Mouse (Mus musculus) lung, postnatal 10 days (tissue): Measurements from ENCODE around the gene Ccdc187.
A peak's percentile ranks its signal among the peaks of the same experiment; 100 is the strongest.

Experiments used
- DNase-seq: peaks from one replicate; pipeline ENCODE4 v3.0.0; 2021

Gene Ccdc187

DNA sequence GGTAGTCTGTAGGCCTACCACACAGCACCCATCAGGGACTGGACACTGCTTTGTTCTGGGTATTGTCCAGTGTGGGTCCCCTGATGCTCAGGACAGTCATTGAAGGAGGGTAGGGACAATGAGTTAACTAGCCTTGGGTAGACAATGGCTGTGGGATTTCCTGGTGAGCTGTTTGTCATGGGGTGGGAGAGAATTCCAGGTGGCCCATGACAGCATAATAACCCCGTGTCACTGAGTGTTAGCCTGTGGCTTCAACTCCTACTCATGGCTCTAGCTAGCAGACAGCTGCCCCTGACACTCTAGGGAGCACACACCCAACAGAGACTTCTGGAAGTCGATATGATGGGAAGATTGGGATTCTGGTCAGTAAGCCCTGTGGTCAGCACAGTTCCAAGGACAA lies at the start of gene Ccdc187:
TSS of gene Ccdc187 (minus strand) at position 101 of the 400 bp plus-strand sequence.
- no peak for DNase-seq

DNA sequence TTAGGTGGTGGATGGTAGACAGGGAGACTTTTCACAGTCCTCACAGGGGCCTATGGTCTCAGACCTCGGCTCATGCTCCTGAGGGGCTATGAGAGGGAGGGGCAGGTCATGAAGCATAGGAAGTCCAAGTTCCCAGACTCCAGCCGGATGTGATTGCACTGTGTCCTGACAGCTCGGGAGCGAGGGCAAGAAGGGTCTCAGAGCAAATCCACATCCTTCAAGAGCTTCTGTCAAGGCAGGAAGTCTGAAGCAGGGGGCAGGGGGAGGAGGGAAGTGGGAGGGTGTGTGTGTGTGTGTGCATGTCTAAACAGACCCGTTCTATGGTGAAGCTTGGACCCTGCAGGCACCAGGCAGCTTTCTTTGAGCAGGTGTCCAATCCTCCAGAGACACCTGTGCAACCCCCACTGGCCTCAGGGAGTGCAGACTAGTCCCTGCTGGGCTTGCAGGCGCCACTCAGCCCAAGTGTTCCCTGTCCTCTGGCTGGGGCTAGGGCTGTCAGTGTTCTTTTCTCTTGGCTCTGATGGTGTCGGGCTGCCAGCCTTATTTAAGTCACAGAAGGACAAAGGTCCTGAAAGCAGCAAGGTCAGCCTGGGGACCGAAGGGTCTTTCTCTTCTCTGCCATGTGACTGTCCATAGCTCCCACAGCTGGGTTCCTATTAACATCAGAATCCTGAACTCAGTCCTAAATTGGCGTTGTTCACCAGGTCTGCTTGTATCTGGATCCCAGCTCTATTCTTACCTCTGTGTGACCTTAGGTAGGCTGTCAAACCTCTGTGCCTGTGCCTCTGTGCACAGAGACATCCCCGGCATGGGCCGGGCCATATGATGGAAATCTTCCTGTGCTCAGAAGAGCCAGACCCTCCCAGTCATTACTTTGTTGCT lies 48.5 kb upstream of the Ccdc187 start:
- DNase-seq = peak; percentile 81

DNA sequence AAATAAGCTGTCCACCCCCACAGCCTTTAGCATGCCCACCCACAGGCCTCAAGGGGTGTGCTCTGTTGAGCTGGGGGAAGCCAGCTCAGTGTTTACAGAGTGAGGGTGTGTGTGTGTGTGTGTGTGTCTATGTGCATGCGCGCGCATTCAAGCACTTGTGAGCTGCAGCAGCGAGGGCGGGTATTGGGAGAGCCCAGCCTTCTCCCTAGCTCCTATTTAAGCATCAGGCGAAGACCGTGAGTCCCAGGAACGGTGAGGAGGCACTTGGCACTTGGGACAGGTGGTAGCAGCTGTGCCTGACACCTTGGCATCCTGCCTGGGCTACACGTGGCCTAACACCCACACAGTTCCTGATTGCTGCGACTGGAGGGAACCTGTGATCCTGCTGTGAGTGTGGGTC lies 47.7 kb upstream of the Ccdc187 start:
- peak; percentile 86 for DNase-seq

- DNase-seq = peak; percentile 38
Observed at GRCm38 (mm10) chr2:26341510-26341981, 47.2 kb upstream of the Ccdc187 start.

GRCm38 (mm10) chr2:26339204-26339551 lies 44.8 kb upstream of the Ccdc187 start:
- no peak for DNase-seq

- DNase-seq = no peak
Observed at GRCm38 (mm10) chr2:26338302-26339203, 44.2 kb upstream of the Ccdc187 start.

DNA sequence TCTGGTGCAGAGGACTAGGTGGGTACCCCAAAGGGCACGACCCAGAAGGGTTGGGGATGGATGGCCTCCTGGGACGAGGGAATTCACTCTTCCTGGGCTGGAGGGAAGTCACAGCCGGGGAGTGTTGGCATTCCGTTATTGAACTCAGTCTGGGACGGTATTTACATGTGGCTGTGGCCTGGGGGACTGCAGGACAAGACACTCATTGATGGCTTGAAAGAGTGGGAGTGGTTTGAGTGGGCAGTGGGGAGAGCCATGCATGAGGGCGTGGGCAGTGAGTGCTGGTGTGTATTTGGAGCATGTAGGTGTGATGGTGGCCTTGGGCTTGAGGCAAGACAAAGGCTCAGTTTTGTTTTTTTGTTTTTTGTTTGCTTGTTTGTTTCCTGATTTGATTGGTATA lies 36.3 kb upstream of the Ccdc187 start:
- no peak for DNase-seq

- DNase-seq = no peak
Observed at GRCm38 (mm10) chr2:26330056-26330468, 35.7 kb upstream of the Ccdc187 start.

- no peak for DNase-seq
Observed at GRCm38 (mm10) chr2:26329402-26329801, 35.0 kb upstream of the Ccdc187 start.

GRCm38 (mm10) chr2:26327852-26328251 lies 33.5 kb upstream of the Ccdc187 start:
- peak; percentile 62 for DNase-seq

DNA sequence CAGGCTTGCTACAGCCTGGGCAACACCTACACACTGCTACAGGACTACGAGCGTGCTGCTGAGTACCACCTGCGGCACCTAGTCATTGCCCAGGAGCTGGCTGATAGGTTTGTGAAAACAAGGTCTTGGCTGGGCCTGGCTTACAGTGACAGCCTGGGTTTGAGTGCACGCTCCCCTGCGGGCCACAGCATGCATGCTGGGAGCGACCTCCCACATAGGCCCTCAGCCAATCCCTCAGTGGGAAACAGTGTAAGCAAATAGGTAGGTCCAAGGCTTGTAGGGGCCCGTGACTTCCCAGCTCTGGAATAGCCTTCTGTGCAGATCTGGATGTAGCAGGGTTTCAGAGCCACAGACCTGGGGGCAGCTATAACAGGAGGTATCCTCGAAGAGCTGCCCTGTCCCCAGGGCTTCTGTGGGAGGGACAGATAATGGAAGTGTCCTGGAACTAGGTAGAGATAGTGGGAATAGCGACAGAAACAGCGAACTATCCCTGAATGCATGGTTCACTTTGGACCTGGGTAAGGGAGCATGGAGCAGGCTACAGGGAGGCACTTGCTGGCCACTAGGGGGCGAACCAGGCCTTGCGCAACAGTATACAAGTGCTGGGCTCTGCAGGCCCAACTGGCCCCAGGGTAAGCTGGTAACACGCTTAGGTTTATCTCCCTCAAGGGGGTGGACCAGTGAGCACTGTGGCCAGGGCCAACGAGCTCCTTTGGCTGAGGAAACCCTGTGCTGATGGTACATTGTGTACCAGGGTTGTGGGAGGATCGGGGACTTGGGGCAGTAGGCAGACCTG lies 31.2 kb upstream of the Ccdc187 start:
- DNase-seq = peak; percentile 78

GRCm38 (mm10) chr2:26324917-26325316 lies 30.6 kb upstream of the Ccdc187 start:
- DNase-seq = peak; percentile 53

DNA sequence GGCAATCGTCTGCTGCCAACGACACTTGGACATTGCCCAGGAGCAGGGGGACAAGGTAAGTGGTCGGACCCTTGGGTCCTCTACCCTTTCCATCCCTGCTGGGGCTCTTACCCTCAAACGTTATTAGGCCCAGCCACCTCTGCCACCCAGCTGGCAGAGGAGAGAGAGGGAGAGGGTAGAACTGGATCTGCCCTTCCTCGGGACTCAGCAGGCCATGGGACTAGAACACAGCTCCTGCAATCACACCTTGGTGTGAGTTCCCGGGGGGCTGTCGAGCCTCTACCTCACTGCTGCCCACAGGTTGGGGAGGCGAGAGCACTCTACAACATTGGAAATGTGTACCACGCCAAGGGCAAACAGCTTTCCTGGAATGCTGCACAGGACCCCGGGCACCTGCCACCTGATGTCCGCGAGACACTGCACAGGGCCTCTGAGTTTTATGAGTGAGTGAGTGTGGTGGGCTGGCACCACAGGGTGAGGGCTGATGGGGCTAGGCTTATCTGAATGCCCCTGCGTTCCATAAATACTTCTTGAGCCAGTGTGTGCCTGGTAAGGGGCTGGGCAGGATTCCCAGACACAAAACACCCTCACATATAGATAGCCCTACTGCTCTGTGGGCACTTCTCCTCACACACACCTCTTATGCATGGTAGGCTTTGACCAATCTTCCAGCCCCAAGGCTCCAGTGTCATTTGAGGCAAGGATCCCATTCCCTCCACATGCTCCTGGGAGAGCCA lies 29.4 kb upstream of the Ccdc187 start:
- DNase-seq = no peak

DNA sequence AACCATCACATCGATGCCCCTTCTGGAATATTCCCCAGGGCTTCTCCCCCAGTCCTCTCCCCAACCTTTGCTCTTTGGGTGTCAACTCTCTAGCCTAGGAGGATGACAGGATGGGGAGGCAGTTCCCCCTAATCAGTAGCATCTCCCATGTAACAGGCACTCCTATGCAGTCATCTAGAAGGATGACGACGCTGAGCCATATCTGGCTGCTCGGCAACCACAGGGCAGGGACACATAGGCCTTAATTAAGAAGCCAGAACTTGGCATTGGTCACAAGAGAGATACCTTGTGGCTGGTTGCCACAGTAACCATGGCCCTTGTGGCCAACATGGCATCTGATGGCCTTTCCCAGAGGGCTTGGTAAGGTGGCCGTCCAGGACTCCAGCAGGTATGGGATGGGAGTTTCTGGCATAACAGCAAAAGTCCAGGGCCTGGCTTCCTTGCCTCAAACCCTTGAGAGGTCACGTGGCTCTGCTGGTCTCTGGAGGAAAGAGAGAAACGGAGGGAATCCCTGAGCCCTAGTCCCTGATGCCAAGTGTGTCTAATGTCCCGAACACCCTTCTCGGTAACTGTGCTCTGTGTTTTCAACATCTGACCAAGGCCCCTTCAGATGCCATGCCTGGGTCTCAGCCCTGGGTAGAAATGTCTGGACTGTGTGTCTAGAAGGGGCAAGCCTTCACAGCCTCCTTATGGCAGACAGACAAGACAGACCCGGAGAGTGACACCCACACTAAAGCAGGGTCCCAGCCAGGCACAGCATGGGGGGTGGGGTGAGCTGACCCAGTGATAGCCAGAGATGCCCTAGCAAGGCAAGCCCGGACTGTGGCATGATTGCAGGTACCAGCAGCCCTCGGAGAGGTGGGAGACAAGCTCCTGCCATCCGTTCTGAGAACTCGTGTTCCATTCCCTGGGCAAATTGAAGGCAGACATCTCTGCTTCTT lies 26.2 kb upstream of the Ccdc187 start:
- DNase-seq = no peak

DNA sequence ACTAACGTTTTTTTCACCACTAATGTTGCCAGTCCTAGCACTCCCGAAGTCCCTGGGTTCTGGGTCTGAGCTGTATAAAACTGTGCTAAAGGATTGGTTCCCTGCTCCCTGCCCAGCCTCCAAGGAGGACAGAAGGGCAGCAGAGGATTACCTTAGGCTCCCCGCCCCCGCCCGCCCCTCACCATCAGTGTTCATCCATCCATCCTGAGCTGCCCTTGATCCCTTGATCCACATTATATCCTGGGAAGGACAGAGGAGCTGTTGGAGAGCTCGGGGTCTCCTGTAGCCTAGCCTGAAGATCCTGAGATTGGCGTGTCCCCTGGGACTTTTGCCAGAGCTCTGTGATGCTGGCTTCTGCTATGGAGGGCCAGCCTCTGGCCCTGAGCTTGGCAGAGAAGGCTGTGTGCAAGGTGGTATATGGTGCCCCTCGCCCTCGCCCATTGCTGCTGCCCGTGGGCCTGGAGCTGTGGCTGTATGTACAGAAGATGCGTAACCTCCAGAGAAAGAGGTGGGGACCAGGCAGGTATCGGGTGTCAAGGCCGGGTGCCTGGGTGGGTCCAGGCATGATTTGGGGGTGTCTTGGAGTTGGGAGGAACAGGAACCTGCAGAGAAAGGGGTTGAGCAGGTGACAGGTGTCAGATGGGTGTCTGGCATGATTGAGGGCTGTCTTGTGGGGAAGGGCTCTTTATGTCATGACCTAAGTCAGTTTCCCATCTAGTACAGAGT lies 25.3 kb upstream of the Ccdc187 start:
- DNase-seq = no peak

DNA sequence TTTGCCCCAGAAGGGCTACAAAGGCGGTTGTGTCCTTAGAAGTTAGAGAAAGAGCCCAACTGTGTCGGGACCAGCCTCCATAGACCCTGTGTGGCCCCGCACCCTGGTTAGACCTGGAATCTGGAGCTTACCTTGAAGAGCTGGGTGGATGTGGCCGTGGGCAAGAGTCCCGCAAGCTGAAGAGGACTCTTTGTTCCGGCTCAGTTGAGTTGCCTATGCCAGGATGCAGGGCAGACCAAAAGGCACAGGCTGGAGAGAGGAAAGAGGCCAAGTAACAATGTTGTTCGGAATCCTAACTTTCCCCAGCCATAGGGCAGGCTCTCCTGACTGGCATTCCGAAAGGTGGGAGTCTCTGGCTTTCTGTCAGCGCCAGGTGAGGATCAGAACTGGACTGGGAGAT lies 24.8 kb upstream of the Ccdc187 start:
- no peak for DNase-seq

DNA sequence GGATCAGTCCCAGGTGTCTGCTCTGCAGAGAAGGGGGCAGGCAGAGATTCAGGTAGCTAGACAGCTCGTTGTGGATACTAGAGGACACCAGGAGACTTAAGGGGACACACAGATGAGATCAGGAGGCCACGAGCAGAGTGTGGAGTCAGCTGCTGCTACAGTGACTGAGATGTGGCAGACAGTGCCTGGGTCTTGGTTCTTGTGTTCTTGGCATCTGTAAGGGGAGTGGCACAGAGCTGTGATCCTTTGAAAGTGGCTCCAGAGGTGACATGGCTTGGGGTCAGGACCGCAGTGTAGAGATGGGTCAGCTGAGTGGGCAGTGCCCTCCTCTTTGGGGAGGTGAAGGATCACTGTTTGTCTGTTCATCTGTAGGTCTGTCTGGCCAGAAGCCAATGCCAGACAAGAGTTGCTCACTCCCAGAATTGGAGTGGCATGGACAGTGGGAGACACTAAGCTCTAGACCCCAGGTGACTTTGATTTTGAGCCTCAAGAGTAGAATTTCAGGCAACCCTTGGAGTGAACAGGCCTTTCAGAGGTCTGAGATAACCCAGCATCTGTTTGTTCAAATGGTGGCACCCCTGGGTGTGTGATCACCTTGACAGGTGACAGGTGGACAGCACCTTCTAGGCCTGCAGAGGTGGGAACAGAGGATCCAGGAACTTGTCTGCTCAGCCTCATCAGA lies 23.8 kb upstream of the Ccdc187 start:
- DNase-seq = no peak

DNA sequence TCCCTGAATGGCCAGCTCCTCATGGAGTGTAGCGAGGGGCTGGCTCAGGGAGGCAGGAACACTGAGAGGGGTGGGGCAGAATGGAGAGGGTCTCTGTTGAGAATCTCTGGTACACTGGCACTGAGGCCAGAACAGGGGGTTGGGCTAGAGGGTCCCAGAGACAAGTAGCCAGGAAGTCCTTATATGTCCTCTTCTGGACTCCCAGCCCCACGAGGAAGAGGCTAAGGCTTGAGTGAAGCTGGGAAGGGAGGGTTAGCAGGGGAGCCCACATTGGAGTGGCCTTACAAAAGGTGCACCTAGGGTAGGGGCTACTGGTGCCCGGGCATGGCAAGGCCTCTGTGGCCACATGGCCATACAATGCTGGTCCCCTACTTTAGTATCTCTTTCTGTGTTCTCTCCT lies 23.0 kb upstream of the Ccdc187 start:
- DNase-seq = no peak

- no peak for DNase-seq
Observed at GRCm38 (mm10) chr2:26316576-26317246, 22.4 kb upstream of the Ccdc187 start.
